Mouse (Mus musculus) heart, embryonic 15.5 days (tissue): ENCODE data around the gene Dnajc19. TPM values are rescaled to one million over a fixed set of nuclear protein-coding genes. Genes with fewer than 3 reads are reported as not detected.
A peak's percentile ranks its signal among the peaks of the same experiment; 100 is the strongest.

Source experiments
- ATAC-seq: fragments of 200-750 bp; cut with Nextera tagmentation; replicated peaks from 2 replicates; pipeline ENCODE4 v1.8.0; 2017; ENCODE audit warnings: low read depth, moderate TSS enrichment; ENCODE audit not compliant: insufficient number of reproducible peaks, insufficient read depth, low FRiP score
- H3K27ac ChIP-seq: fragments of 300-500 bp; sonication (generic); 2 replicates; pipeline ENCODE4 v1.5.1; 2015; ENCODE audit warnings: mild to moderate bottlenecking, inconsistent platforms
- H3K27me3 ChIP-seq: fragments of 300-500 bp; sonication (generic); 2 replicates; pipeline ENCODE4 v1.6.1; 2015; ENCODE audit warnings: inconsistent platforms
- H3K36me3 ChIP-seq: fragments of 300-500 bp; sonication (generic); 2 replicates; pipeline ENCODE4 v1.6.1; 2015; ENCODE audit warnings: mild to moderate bottlenecking, inconsistent platforms
- H3K4me1 ChIP-seq: fragments of 300-500 bp; sonication (generic); replicated peaks from 2 replicates; pipeline ENCODE4 v1.6.1; 2015; ENCODE audit warnings: inconsistent platforms
- H3K4me2 ChIP-seq: fragments of 300-500 bp; sonication (generic); 2 replicates; pipeline ENCODE4 v1.6.1; 2015; ENCODE audit warnings: inconsistent platforms, mild to moderate bottlenecking, moderate library complexity
- H3K4me3 ChIP-seq: fragments of 300-500 bp; sonication (generic); 2 replicates; pipeline ENCODE4 v1.5.1; 2015; ENCODE audit warnings: mild to moderate bottlenecking, inconsistent platforms
- H3K9ac ChIP-seq: fragments of 300-500 bp; sonication (generic); 2 replicates; pipeline ENCODE4 v1.6.1; 2015; ENCODE audit warnings: mild to moderate bottlenecking, inconsistent platforms
- H3K9me3 ChIP-seq: fragments of 300-500 bp; sonication (generic); replicated peaks from 2 replicates; pipeline ENCODE4 v1.6.1; 2016; ENCODE audit warnings: inconsistent platforms
- WGBS: fragments of 180-500 bp; shearing (Covaris S2); methylation state at CpG from one replicate; pipeline ENCODE4 v1.1.7; 2015; ENCODE audit warnings: mixed read lengths; 5-methylcytosine and 5-hydroxymethylcytosine counted together
- polyA plus RNA-seq: library from polyadenylated mRNA; unstranded; fragments of >200 nt; fragmentation: Nextera tagmentation; extraction: Ambion mirVana; gene quantifications from 2 replicates; pipeline ENCODE4 v1.2.1, GENCODE M21; 2015

The Dnajc19 gene
- polyA plus RNA-seq, 1 experiment from 2014 or later, result 123 TPM

DNA sequence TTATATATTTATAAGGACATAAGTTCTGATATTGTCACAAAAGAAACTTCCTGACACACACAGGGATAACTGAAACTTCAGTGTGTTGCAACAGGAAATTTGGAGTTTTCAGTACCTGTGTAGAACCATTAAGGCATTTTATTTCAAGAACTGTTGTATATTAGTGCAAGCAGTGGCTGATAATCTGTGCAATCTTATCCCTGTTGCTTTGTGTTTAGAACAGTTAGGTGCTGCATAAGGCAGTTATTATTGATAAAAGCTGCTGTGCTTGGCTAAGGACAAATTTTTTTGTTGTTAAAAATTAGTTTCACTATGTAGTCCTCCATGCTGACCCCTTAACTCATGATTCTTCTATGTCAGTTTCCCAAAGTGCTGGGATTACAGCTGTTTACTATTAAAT, 52.2 kb downstream of the Dnajc19 start:
- no peak for ATAC-seq
- Histone ChIP-seq H3K4me2 (no peak overlapping the region), H3K27ac (no peak overlapping the region), H3K9ac (no peak overlapping the region), H3K9me3 (no peaks in the 10 kb centered on the region), H3K4me1 (peaks cover 19% of the 10 kb centered on the region), H3K36me3 (no peaks in the 10 kb centered on the region), H3K4me3 (no peak overlapping the region), H3K27me3 (no peaks in the 10 kb centered on the region)

DNA sequence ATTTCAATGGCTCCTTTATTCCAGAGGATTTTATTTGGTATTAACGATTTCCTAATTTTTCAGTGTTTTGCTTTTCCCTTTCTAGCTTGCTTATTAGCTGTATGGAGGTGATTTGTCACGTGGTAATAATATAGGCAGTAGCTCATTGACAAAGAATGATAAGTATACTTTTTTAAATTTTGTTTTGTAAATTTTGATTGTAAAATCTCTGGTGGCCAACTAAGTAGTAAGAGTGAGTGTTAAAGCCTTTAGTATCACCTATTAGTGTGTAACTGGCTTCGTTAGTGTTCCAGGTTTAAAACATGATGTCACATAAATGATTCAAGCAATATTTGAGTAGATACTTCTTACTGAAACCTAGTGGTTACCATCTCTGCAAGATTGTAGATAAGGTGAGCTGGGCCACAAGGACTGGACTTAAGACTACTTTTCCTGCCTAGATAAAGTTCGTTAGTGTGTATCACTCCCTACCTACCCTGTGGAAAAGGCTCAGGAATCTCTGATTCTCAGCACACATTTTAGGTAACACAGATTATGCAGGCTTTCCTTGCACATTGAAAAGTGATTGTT, 59.8 kb downstream of the Dnajc19 start:
- H3K27me3 ChIP-seq, result no peaks in the 10 kb centered on the region
- WGBS, result 44% methylated on average over 4 of the region's 4 CpGs
- H3K4me2 ChIP-seq, result peak overlapping the region; percentile 87
- no peaks in the 10 kb centered on the region for H3K9me3 ChIP-seq
- H3K4me3 ChIP-seq, result peak overlapping the region; percentile 93
- H3K36me3 ChIP-seq, result no peaks in the 10 kb centered on the region
- no peak for ATAC-seq
- no peak overlapping the region for H3K27ac ChIP-seq
- H3K9ac ChIP-seq, result peak overlapping the region; percentile 99
- H3K4me1 ChIP-seq, result peaks cover 40% of the 10 kb centered on the region

DNA sequence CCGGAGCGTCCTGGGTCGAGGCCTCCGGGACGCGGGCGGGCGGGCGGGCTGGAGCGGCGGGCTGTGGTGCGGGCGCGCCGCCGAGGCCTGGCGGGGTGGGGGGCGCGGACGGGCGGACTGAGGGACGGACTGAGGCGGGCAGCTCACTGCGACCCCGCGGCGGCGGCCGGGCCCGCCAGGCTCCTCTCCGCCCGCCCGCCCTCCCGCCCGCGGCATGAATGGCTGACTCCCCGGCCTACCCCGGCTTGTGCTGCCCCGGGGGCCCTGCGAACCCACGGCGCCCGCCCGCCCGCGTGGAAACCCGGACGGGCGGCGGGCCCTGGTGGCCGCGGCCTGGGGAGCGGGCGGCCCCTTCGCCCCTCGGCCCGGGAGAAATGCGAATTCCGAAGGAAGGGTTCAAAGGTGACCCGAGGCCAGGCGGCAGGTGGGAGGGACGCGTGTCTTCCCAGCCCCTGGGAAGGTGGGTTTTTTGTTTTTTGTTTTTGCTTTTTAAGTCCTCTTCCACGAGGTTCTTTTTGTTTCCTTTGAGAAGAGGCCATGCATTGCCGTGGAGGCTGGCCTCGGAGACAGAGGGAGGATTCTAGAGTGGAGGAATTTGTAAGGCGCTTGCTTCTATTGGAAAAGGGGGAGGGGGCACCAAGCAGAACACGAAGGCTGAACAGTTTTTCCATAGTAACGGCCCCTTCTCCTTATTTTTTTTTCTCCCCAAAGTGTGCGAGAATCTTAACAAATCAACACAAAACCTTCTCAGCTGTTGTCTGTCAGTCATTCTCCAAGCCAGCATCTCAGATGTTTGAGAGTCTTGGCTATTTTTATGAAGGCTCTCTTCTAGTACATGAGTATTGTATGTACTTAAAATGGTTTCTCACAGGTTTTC, 60.5 kb downstream of the Dnajc19 start:
- under 1% methylated on average over 52 of the region's 70 CpGs for WGBS
- H3K4me1 ChIP-seq, result peaks cover 40% of the 10 kb centered on the region
- H3K4me3 ChIP-seq, result peak overlapping the region; percentile 93
- peak overlapping the region; percentile 95 for H3K27ac ChIP-seq
- H3K27me3 ChIP-seq, result no peaks in the 10 kb centered on the region
- peak; percentile 29 for ATAC-seq
- peak overlapping the region; percentile 87 for H3K4me2 ChIP-seq
- H3K36me3 ChIP-seq, result no peaks in the 10 kb centered on the region
- no peaks in the 10 kb centered on the region for H3K9me3 ChIP-seq
- peak overlapping the region; percentile 99 for H3K9ac ChIP-seq

DNA sequence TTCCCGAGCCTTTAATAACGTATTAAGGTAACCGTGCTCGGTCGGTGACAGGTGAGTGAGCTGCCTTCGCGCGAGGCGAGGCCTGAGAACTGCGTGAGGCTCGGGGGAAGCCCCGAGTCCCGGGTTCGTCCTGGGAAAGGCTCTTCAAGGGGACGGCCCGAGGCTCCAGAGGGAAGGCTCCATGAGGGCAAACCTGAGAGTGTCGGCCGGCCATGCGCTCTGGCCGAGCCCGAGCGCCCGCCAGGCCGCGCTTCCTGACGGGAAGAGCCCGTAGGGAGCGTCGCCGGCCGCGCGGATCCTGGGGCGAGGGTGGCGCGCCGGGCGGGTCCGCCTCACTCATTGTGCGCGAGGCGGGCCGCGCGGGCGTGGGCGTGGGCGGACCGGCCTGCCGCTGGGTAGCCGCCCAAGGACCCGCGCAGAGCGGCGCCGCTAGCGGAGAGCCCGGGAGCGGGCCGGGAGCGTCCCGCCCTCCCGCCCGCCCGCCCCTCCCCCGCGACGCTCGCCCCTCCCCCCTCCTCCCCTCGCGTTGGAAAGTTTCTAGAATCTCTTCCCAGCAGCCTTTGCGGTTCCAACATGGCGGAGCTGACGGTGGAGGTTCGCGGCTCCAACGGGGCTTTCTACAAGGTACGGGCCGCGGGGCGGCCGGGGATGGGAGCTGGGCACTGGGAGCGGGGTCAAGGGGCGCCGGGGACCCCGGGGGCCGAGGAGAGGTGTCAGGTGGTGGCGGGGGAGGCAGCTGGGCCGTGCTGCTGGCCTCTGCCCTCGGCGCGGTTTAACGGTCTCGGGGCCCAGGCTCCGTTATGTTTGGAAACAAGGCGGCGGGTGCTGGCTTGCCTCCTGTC, 61.4 kb downstream of the Dnajc19 start, which contains the start of gene Fxr1:
Gene Fxr1, plus strand, starts transcription at position 404 of the 842 bp plus-strand sequence.
- Histone ChIP-seq H3K9me3 (no peaks in the 10 kb centered on the region), H3K4me3 (peak within 1 kb of the TSS; percentile 93), H3K9ac (peak within 1 kb of the TSS; percentile 99), H3K27ac (peak within 1 kb of the TSS; percentile 95), H3K4me2 (peak within 1 kb of the TSS; percentile 87), H3K4me1 (peaks cover 36% of the 10 kb centered on the region), H3K36me3 (no peaks in the 10 kb centered on the region), H3K27me3 (no peaks in the 10 kb centered on the region)
- WGBS, result under 1% methylated on average over 83 of the region's 97 CpGs
- peak; percentile 98 for ATAC-seq

DNA sequence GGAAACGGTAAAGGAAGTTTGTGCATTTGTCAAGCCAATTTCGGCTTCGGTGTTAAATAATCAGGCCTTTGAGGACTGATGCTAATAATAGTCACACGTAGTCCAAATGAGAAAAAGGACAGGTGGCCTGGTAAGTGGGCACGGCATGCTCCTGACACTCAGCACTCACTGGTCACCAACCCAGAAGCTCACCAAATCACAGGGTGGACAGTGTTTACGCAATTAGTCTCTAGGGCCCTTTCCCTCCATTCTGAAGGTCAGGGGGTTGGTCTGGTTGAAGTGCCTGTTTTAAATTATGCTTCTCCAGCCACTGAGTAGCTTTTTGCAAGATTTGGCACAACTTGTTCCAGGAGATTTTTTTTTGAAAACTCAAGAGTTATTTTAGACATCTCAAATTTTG, 72.9 kb downstream of the Dnajc19 start:
- 0 out of 2 replicates have a peak, but pooled peaks have one; percentile 77 for ATAC-seq
- no peak overlapping the region for H3K4me3 ChIP-seq
- no peaks in the 10 kb centered on the region for H3K27me3 ChIP-seq
- H3K9ac ChIP-seq, result no peak overlapping the region
- 34% methylated on average over 6 of the region's 6 CpGs for WGBS
- H3K36me3 ChIP-seq, result no peaks in the 10 kb centered on the region
- H3K27ac ChIP-seq, result peak overlapping the region; percentile 41
- H3K4me1 ChIP-seq, result peaks cover 7% of the 10 kb centered on the region; the same call in 1 of the 2 replicates
- H3K4me2 ChIP-seq, result no peak overlapping the region
- H3K9me3 ChIP-seq, result no peaks in the 10 kb centered on the region

DNA sequence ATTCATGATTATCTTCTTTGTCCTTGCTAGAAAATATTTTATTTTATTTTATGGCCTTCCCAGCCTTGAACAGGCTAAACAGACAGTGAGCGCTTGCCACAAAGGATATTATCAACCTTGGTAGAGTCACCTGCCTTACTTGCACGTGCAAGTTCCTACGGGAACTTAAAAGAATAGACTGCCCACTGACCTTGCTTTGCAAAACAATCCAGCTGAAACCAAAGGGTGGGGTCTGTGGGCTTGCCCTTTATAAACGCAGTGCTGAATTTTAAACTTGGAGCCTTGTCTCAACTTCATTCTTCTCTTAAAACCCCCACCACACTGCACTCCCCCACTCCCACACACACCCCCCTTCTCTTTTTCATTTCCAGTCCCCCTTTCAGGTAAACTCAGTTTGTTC, 73.5 kb downstream of the Dnajc19 start:
- WGBS, result 56% methylated on average over 4 of the region's 4 CpGs
- H3K27me3 ChIP-seq, result no peaks in the 10 kb centered on the region
- ATAC-seq, result no peak
- H3K36me3 ChIP-seq, result no peaks in the 10 kb centered on the region
- no peaks in the 10 kb centered on the region for H3K9me3 ChIP-seq
- no peak overlapping the region for H3K4me3 ChIP-seq
- H3K4me2 ChIP-seq, result no peak overlapping the region
- H3K27ac ChIP-seq, result peak overlapping the region; percentile 41
- no peak overlapping the region for H3K9ac ChIP-seq
- H3K4me1 ChIP-seq, result peaks cover 7% of the 10 kb centered on the region; the same call in 1 of the 2 replicates

DNA sequence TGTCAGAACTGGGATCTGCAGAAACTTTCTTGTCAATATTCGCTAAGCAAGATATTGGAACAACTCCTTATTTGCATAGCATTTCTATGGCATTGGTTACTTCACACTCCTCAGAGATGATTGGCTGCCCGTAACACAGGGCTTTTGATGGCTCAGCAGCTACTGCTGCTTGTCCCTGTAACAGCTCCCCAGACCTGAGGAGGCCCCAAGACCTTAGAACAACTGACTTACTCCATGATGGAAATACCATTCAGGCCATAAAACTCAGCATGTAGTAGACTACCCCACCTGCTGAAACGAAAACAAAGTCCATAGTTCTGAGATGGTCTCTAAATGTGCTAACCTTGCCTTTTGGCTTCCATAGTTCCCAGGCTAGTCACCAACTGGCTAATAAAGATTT, 74.3 kb downstream of the Dnajc19 start:
- no peaks in the 10 kb centered on the region for H3K27me3 ChIP-seq
- no peaks in the 10 kb centered on the region for H3K9me3 ChIP-seq
- H3K27ac ChIP-seq, result no peak overlapping the region
- no peak overlapping the region for H3K4me3 ChIP-seq
- H3K4me1 ChIP-seq, result peaks cover 7% of the 10 kb centered on the region; the same call in 1 of the 2 replicates
- no peaks in the 10 kb centered on the region for H3K36me3 ChIP-seq
- H3K9ac ChIP-seq, result no peak overlapping the region
- 74% methylated on average over 3 of the region's 3 CpGs for WGBS
- no peak overlapping the region for H3K4me2 ChIP-seq
- ATAC-seq, result no peak

DNA sequence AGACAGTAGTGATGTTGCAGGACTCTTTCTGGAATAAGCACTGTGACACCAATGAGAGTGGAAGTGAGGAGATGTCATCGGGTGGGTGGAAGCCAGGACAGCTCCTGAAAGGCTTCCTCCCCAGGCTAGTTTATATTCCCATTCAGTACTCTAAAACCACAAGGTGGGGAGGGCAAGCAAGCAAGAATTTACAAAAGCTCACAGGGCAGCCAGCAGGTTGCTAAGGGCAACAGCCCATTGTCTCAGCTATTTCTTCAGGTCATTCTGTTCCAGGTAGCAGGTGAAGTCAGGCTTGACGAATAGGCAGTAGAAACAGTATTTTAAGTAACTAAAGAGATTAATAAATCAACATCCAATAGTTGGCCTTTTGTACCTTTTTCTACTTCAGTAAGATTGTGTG, 74.8 kb downstream of the Dnajc19 start:
- no peak overlapping the region for H3K9ac ChIP-seq
- 71% methylated on average over 2 of the region's 2 CpGs for WGBS
- H3K27me3 ChIP-seq, result no peaks in the 10 kb centered on the region
- H3K4me2 ChIP-seq, result no peak overlapping the region
- H3K27ac ChIP-seq, result no peak overlapping the region
- H3K4me1 ChIP-seq, result peaks cover 7% of the 10 kb centered on the region; the same call in 1 of the 2 replicates
- H3K9me3 ChIP-seq, result no peaks in the 10 kb centered on the region
- H3K36me3 ChIP-seq, result no peaks in the 10 kb centered on the region
- no peak overlapping the region for H3K4me3 ChIP-seq
- no peak for ATAC-seq

Other genes with a start within 250 kb of the Dnajc19 start
- 1.3 and 1.9 TPM in 2 replicates for gene Ccdc39, start 237.0 kb downstream of the Dnajc19 start, polyA plus RNA-seq
- gene Fxr1, start 61.4 kb downstream of the Dnajc19 start, polyA plus RNA-seq, result 64.5 and 67.8 TPM in 2 replicates